Mouse (Mus musculus) cerebellum, adult 2 months (tissue): ENCODE results near the gene Layn.

Source experiments
- CTCF ChIP-seq: fragments of 200-500 bp; IDR thresholded peaks from 2 replicates; pipeline ENCODE4 v1.5.1; 2011; ENCODE audit warnings: low read depth, mild to moderate bottlenecking, control low read depth, low read length, moderate library complexity, borderline replicate concordance; ENCODE audit not compliant: insufficient read depth
- POLR2A ChIP-seq: fragments of 200-500 bp; IDR thresholded peaks from 2 replicates; pipeline ENCODE4 v1.6.1; 2011; ENCODE audit warnings: low read length, control low read depth, borderline replicate concordance; ENCODE audit not compliant: insufficient read depth

DNA sequence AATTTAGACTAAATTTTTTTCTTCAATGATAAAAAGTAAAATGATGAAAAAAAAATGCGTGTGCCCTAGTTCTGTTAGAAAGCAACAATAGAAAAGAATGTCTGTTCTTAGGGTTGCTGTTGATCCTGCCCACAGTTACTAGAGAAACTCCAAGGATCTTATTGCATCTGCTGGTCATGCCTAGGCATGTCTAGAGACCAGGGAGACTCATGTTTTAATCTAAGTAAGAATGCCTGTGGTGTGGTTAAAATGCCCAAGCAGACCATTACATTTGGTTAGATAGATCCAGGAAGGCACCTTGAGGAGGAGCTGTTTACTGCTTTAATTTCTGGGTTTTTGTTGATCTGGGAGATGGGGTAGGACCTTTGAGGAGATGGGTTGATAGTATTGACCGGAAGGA lies 28.9 kb upstream of the Layn start:
- TF ChIP-seq POLR2A (no peak), CTCF (no peak)
